Mouse (Mus musculus): ENCODE results near the gene Ppp1r37. TPM values are rescaled to one million over a fixed set of nuclear protein-coding genes. Genes with fewer than 3 reads are reported as not detected.

Ppp1r37 gene
- polyA plus RNA-seq, 2 experiments = 5.6 to 84.9 TPM

DNA sequence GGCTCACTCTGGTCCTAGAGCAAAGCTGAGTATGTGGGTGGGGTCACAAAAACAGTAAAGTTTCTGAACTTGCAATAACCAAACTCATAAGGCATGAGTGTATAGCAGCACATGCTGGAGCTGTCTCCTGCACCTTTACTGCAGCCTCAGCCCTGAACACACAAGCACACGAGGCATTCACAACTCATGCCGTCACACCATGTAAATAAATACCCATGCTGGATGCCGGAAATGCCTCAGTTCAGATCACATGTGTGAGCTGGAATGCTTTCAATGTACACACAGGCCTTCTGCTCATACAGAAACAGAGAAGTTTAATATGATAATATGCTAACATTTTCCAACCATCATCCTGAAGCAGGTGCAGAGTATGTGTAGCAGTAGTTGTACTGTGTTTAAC lies 16.9 kb downstream of the Ppp1r37 start:
- DNase-seq (ENCODE audit: low spot score) (no peak), ATAC-seq (ENCODE audit: low FRiP score, low read depth) (0 out of 2 replicates have a peak, but pooled peaks have one; percentile 9)
- no peaks in the 10 kb centered on the region for H3K4me1 ChIP-seq (ENCODE audit: control insufficient read depth, insufficient read depth, low read length)
- no peak for TF ChIP-seq POLR2A (IDR thresholded peaks at IDR 0.05; ENCODE audit: borderline replicate concordance, extremely low read depth, insufficient read depth, insufficient read length)
- 63% methylated on average over 3 of the region's 3 CpGs for WGBS
- H3K27me3 ChIP-seq (ENCODE audit: control insufficient read depth, insufficient read depth, low read length) = no peaks in the 10 kb centered on the region
- no peak overlapping the region for H3K4me3 ChIP-seq (replicated peaks; ENCODE audit: low read length)
- H3K27ac ChIP-seq (replicated peaks; ENCODE audit: low read depth, low read length) = no peak overlapping the region
- H3K4me2 ChIP-seq (replicated peaks; ENCODE audit: low read depth, low read length, severe bottlenecking) = no peak overlapping the region
- H3K36me3 ChIP-seq (ENCODE audit: control insufficient read depth, insufficient read depth, low read length) = peaks cover 7% of the 10 kb centered on the region
- H3K9ac ChIP-seq (ENCODE audit: low read depth, low read length, severe bottlenecking) = no peak overlapping the region
- H3K9me3 ChIP-seq (ENCODE audit: control insufficient read depth, low read length) = no peaks in the 10 kb centered on the region

DNA sequence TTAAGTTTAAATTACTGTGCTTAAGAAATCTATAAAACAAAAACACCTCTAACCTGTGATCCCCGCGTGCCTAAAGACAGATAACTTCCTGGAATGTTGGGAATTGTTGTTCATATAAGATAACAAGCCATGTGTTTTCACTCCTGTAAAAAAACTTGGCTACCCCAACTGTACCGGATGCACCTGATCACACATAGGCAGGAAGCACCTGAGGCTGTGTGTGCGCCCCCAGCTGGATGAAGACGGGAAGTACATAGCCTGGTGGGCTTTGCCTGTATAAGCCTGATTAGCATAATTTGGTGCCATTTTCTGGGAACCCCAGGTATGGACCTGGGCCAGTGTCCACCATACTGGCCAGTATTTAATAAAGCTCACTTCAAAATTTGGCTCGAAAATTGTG lies 19.3 kb downstream of the Ppp1r37 start:
- TF ChIP-seq POLR2A (IDR thresholded peaks at IDR 0.05; ENCODE audit: borderline replicate concordance, extremely low read depth, insufficient read depth, insufficient read length) = no peak
- Histone ChIP-seq H3K4me2 (replicated peaks; ENCODE audit: low read depth, low read length, severe bottlenecking) (no peak overlapping the region), H3K9me3 (ENCODE audit: control insufficient read depth, low read length) (no peaks in the 10 kb centered on the region), H3K9ac (ENCODE audit: low read depth, low read length, severe bottlenecking) (no peak overlapping the region), H3K36me3 (ENCODE audit: control insufficient read depth, insufficient read depth, low read length) (peaks cover 6% of the 10 kb centered on the region; the same call in 1 of the 2 replicates), H3K27me3 (ENCODE audit: control insufficient read depth, insufficient read depth, low read length) (no peaks in the 10 kb centered on the region), H3K27ac (replicated peaks; ENCODE audit: low read depth, low read length) (no peak overlapping the region), H3K4me1 (ENCODE audit: control insufficient read depth, insufficient read depth, low read length) (no peaks in the 10 kb centered on the region), H3K4me3 (replicated peaks; ENCODE audit: low read length) (no peak overlapping the region)
- 49% methylated on average over 6 of the region's 6 CpGs for WGBS
- ATAC-seq (ENCODE audit: low FRiP score, low read depth) (no peak), DNase-seq (ENCODE audit: low spot score) (no peak)

DNA sequence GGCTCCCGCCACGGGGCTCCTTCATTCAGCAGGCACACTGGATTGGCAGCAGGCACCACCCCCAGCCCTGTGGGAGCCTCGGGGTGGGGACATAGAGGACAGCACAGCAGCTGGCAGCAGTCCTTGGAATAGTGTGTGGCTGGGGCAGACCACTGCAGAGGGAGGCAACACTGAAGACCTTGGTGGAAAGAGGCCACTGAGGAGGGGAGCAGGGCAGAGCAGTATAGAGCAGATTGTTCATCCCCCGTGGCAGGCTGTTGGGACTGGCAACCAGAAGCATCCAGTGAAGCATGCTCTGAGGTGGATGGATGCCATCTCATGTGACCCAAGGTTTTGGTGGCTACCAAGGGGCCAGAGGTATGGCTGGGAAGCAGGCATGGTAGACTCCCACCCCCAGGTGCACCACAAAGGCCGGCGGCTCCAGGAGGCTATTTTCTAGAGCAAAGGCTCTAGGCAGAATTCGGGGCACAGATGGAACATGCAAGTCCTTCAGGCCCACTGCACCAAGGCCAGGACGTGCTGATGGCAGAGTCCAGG lies 20.7 kb downstream of the Ppp1r37 start:
- H3K4me3 ChIP-seq (replicated peaks; ENCODE audit: low read length) = no peak overlapping the region
- 0 out of 2 replicates have a peak, but pooled peaks cover 6% of the 10 kb centered on the region for H3K36me3 ChIP-seq (ENCODE audit: control insufficient read depth, insufficient read depth, low read length)
- TF ChIP-seq POLR2A (IDR thresholded peaks at IDR 0.05; ENCODE audit: borderline replicate concordance, extremely low read depth, insufficient read depth, insufficient read length) = no peak
- H3K4me1 ChIP-seq (ENCODE audit: control insufficient read depth, insufficient read depth, low read length) = no peaks in the 10 kb centered on the region
- peak; percentile 36; the same call in 1 of the 2 replicates for ATAC-seq (ENCODE audit: low FRiP score, low read depth)
- 68% methylated on average over 8 of the region's 8 CpGs for WGBS
- DNase-seq (ENCODE audit: low spot score) = no peak
- H3K27me3 ChIP-seq (ENCODE audit: control insufficient read depth, insufficient read depth, low read length) = no peaks in the 10 kb centered on the region
- H3K9me3 ChIP-seq (ENCODE audit: control insufficient read depth, low read length) = no peaks in the 10 kb centered on the region
- no peak overlapping the region; the same call in 1 of the 2 replicates for H3K9ac ChIP-seq (ENCODE audit: low read depth, low read length, severe bottlenecking)
- H3K27ac ChIP-seq (replicated peaks; ENCODE audit: low read depth, low read length) = no peak overlapping the region
- no peak overlapping the region for H3K4me2 ChIP-seq (replicated peaks; ENCODE audit: low read depth, low read length, severe bottlenecking)

DNA sequence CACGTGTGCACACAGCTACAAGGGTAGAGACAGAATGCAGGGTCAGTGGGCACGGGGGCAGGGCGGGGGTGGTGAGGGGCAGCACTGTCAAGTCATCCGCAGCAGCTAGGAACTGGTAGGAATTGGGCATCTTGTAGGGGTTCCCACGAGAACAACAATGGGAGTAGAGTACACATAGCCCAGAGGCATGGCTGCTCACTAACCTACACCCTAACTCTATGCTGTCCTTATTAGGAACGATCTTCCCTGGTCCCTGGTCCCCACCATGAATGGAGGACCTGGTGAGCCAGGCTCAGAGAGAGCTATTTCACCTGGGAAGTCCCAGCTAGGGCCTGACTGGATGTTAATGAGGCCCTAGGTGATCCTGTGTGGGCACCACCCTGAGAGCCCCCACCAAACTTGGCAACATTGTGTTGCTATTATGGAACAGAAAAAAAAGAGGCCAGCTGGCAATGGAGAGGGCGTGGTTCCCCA lies 21.2 kb downstream of the Ppp1r37 start:
- Histone ChIP-seq H3K27me3 (ENCODE audit: control insufficient read depth, insufficient read depth, low read length) (no peaks in the 10 kb centered on the region), H3K4me2 (replicated peaks; ENCODE audit: low read depth, low read length, severe bottlenecking) (no peak overlapping the region), H3K9ac (ENCODE audit: low read depth, low read length, severe bottlenecking) (no peak overlapping the region), H3K9me3 (ENCODE audit: control insufficient read depth, low read length) (no peaks in the 10 kb centered on the region), H3K4me1 (ENCODE audit: control insufficient read depth, insufficient read depth, low read length) (no peaks in the 10 kb centered on the region), H3K4me3 (replicated peaks; ENCODE audit: low read length) (no peak overlapping the region), H3K27ac (replicated peaks; ENCODE audit: low read depth, low read length) (no peak overlapping the region), H3K36me3 (ENCODE audit: control insufficient read depth, insufficient read depth, low read length) (0 out of 2 replicates have a peak, but pooled peaks cover 6% of the 10 kb centered on the region)
- DNase-seq (ENCODE audit: low spot score) (no peak), ATAC-seq (ENCODE audit: low FRiP score, low read depth) (no peak)
- TF ChIP-seq POLR2A (IDR thresholded peaks at IDR 0.05; ENCODE audit: borderline replicate concordance, extremely low read depth, insufficient read depth, insufficient read length) = no peak
- 80% methylated on average over 7 of the region's 7 CpGs for WGBS

DNA sequence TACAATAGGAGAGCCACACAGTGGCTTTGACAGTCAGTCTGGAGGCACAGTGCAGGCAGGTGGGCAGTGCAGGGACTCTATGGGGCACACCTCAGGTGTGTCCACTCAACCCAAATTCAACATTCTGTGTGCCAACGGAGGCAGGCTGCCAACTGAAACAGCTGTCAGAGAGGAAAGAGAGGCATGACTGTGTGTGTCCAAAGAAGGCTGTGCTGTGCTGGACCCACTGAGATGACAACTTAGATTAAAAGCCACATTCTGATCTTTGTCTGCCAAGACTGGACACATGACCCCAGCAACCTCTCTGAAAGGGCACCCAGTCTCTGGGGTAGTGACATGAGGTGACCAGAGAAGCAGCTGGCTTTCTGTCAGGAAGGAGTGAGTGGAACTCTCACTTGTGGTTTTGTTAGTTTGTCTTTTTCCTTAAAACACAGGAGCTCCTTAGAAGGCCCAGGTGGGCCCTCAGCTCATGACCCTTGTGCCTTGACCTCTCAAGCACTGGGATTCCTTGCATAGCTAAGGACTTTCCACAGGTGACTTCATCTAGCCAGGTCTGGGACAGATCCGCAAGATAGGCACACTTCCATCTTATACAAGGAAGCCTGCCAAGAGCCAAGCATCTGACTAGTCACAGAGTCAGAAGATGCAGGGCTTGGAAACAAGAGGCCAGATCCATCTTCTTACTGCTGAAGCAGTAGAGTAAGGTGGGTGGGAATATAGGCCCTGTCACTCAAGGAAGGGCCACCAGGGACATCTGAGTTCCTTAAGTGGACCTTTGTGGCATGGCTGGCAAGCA lies 21.9 kb downstream of the Ppp1r37 start:
- DNase-seq (ENCODE audit: low spot score) (no peak), ATAC-seq (ENCODE audit: low FRiP score, low read depth) (no peak)
- Histone ChIP-seq H3K4me2 (replicated peaks; ENCODE audit: low read depth, low read length, severe bottlenecking) (no peak overlapping the region), H3K27me3 (ENCODE audit: control insufficient read depth, insufficient read depth, low read length) (no peaks in the 10 kb centered on the region), H3K36me3 (ENCODE audit: control insufficient read depth, insufficient read depth, low read length) (0 out of 2 replicates have a peak, but pooled peaks cover 6% of the 10 kb centered on the region), H3K4me1 (ENCODE audit: control insufficient read depth, insufficient read depth, low read length) (no peaks in the 10 kb centered on the region), H3K9me3 (ENCODE audit: control insufficient read depth, low read length) (no peaks in the 10 kb centered on the region), H3K9ac (ENCODE audit: low read depth, low read length, severe bottlenecking) (no peak overlapping the region), H3K27ac (replicated peaks; ENCODE audit: low read depth, low read length) (no peak overlapping the region), H3K4me3 (replicated peaks; ENCODE audit: low read length) (no peak overlapping the region)
- no peak for TF ChIP-seq POLR2A (IDR thresholded peaks at IDR 0.05; ENCODE audit: borderline replicate concordance, extremely low read depth, insufficient read depth, insufficient read length)
- 86% methylated on average over 2 of the region's 2 CpGs for WGBS

Measured in limb, embryonic 14.5 days (tissue).